Mouse (Mus musculus) layer of hippocampus, postnatal 25 days (tissue): ENCODE data around the gene Thap2. TPM values are rescaled to one million over a fixed set of nuclear protein-coding genes. Genes with fewer than 3 reads are reported as not detected.

Experiments used
- DNase-seq, 2 experiments: peaks; one replicate each; pipeline ENCODE4 v3.0.0; 2022; ENCODE audit warnings: mixed read lengths in 2 of 2, low spot score in 1 of 2; ENCODE audit errors: extremely low spot score in 1 of 2
- total RNA-seq, 2 experiments: library from RNA; stranded (reverse); gene quantifications; 2 replicates each; pipeline ENCODE4 v1.2.3; 2021

The Thap2 gene
- total RNA-seq, result 10 to 100 TPM; 13.0 to 14.8 TPM

GRCm38 (mm10) chr10:115384221-115385017 is at the start of gene Thap2, which contains the start of gene Zfc3h1:
TSS of gene Thap2 (minus strand) at chr10:115384443.
TSS of gene Zfc3h1 (plus strand) at chr10:115384959.
- DNase-seq, result peak; percentile 88 to 94

GRCm38 (mm10) chr10:115425351-115425750 is 41.1 kb upstream of the Thap2 start:
- DNase-seq, result no peak

- no peak for DNase-seq
Observed at GRCm38 (mm10) chr10:115421976-115422375, 37.7 kb upstream of the Thap2 start.

DNA sequence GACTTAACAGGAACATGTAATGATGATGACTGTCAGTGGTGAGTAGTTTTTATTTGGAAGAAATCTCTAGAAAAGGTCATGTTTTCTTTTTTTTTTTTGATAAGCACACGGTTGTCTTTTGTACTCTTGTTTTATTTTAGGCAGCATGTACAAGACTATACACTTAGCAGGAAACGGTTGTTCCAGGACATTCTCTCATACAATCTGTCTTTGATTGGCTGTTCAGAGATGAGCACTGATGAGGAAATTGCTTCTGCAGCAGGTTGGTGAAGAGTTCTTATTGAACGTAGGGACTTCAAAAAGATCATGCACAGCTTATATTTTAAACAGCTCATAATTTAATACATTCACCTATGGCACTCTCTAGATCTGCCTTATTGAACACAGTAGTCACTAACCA is 29.8 kb upstream of the Thap2 start:
- DNase-seq, result no peak

DNA sequence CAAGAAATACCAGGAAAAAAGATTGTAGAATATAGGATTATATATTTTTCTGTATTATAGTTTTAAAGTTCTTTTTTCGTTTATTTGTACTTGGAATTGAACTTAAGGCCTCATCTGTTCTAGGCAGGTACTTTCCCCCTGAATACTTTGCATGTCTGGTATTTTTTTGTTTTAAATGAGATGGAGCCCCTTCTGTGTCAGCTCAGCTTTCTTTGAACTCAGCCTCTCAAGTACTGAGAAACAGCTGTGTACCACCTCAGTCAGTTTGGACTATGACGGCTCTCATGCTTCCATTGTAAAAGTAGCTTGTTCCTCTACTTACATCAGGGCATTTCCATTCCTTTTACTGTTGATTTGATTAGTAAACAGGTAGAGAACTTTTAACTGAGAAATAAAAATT is 29.3 kb upstream of the Thap2 start:
- no peak for DNase-seq

GRCm38 (mm10) chr10:115406393-115406792 is 22.1 kb upstream of the Thap2 start:
- peak; percentile 16 to 68 for DNase-seq

DNA sequence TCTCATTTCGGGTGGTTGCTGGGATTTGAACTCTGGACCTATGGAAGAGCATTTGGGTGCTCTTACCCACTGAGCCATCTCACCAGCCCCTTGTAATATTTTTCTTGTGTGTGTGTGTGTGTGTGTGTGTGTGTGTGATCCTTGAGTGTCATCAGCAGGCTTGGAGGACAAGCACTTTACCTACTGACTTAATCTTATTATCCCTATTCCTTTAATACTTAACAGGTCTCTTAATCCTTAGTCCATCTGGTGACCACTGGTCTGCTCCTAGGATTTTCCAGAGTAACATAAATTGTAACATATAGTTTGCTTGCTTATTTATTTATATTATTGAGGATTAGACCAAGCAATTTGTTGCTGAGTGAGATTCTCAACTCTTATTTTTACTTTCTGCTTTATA is 7.7 kb upstream of the Thap2 start:
- no peak for DNase-seq

DNA sequence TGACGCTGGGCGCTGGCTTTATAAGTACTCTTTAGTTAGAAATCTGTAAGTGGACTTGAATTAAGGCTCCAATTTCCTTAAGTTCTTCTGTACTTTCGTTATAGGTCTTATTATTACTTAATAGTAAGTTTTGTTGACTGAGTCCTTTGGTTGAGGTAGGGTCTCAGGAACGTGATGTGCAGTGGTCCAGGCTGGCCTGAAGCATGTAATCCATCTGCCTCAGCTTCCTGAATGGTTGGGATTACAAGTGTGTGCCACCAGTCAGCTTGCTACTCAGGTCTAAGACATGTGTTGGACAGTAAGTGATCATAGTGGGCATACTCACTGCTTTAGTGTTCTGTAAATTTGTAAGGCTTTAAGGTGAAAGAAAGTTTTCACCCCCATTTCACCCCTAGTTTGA is 6.8 kb upstream of the Thap2 start:
- no peak for DNase-seq

DNA sequence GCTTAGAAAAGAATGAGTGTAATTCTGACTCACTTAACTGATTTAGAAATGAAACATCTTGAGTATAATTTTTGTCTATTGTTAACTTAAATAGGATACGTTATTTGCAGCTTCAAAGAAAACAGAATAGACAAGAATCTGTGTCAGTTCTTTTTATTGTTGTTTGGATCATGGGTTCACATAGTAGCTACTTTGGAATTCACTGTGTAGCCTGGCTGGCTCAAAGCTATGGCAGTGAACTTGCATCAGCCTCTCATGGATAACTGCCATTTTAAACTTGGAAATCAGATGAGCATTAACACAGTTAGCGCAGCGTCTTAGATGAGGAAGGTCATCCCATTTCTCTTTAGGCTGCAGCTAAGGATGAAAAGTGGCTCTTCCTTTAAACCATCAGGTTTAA is 3.6 kb upstream of the Thap2 start:
- DNase-seq, result no peak

- DNase-seq, result peak; percentile 30 to 46
Observed at GRCm38 (mm10) chr10:115385018-115386002, 1.1 kb upstream of the Thap2 start.

DNA sequence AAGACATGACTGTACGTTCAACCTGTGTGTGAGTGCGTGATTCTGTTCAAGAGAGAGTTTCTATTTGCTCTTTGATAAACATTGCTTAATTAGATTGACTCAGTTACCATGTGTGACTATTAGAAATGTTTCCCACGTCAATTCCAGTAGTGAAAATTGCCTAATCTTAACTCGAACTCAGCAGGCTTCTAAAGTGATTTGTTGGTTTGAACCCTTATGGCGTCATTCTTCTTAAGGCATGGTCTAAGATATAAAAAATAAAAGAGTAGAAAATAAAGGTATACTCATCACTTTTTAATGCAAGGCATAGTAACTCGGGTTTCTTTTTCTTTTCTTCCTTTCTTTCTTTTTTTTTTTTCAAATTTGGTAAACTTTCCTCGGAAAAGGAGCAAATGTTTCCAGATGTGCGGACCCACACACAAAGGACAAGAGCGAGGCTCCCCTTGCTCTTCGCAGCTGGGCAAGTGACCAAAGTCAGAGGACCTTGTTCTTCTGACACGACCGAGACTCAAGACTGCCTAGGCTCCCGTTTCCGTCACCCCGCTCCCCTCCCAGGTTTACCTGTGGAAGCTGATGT is 511 bp downstream of the Thap2 start:
- DNase-seq, result no peak

- DNase-seq, result no peak
Observed at GRCm38 (mm10) chr10:115382846-115383643, 1.2 kb downstream of the Thap2 start.

- no peak for DNase-seq
Observed at GRCm38 (mm10) chr10:115381506-115382084, 2.6 kb downstream of the Thap2 start.

GRCm38 (mm10) chr10:115363151-115363550 is 21.1 kb downstream of the Thap2 start:
- no peak for DNase-seq

- no peak for DNase-seq
Observed at GRCm38 (mm10) chr10:115362623-115362964, 21.6 kb downstream of the Thap2 start.

DNA sequence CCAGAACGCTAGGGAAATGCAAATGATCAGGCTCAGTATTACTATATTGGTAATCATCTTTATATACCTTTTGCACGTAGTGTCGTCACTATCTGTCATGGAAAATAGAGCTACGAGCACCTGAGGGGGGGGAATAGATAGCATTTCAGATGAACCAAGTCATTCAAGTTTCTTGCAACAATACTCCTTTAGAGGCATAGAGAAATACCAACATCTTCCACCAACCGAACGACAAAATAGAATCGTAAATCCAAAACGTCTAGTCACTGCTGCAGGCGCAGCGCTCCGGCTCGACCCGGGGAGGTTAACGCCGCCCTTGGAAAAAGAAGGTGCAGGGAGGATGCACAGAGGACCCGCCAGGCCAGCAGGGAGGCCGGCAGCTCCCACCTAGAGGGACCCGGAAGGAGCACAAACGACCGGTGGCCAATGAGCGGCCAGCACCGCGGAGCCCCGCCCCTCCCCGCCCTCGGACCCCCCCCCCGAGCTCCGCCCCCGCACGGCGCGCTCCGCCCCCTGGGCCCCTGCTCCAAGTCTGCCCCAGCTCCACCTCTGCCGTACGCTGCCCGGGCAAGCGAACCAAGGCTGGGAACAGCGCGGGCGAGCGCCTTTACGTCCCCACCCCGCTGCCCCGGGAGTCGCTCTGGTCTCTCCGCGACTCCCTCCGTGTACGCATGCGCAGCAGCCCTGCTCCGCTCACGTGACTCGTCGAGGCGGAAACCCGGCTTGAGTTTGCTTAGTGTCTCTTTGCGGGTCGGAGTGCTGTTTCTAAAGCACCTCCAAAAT is 22.2 kb downstream of the Thap2 start, which contains the start of gene Tmem19:
Gene Tmem19 (minus strand): TSS at position 662 of the 783 bp plus-strand sequence.
- DNase-seq, result peak; percentile 92 to 95

- DNase-seq, result no peak
Observed at GRCm38 (mm10) chr10:115359066-115359465, 25.2 kb downstream of the Thap2 start.

GRCm38 (mm10) chr10:115358216-115358919 is 25.9 kb downstream of the Thap2 start:
- DNase-seq, result no peak
